ENCODE assay signal across 10 mouse cellular contexts in the genomic region with DNA sequence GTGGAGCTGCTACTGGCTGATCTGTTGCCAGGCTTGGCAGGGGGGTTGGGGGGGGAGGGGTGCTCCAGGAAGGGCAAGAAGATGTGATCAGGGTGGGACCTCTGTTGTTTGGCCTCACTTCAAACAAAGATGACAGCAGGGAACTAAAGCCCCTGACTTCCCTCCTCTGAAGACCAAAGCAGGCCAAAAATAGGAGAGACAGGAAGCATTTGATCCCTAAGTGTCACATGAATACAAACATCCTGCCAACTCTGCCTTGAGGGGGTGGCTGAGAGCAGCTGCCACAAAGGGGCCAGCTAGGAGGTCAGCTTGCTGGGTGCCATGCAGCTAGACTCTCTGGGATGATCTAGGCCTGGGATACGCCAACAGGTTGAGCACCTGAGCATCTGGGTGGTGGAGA. TPM values are rescaled to one million over a fixed set of nuclear protein-coding genes. Genes with fewer than 3 reads are reported as not detected.
DNase-seq lines count a peak whose midpoint lies in the region; ATAC-seq and TF ChIP-seq lines count a peak whose summit lies in the region.
"Had no signal": no experiment of that assay in that cellular context is flagged by ENCODE, and none has a peak within 500 bp of the region (broad histone marks: within the 10 kb centered on the region; RNA-seq: fewer than 3 reads in every experiment).

No protein-coding gene starts in this region.

- no peak overlapping the region for H3K4me3 ChIP-seq in hindbrain, embryonic 10.5 days
- H3K4me3 ChIP-seq in hindbrain, postnatal 0 days (ENCODE audit: low read length) = no peak overlapping the region
- no peak overlapping the region for H3K4me3 ChIP-seq in brown adipose tissue, adult 24 weeks (ENCODE audit: insufficient read depth, low read depth, low read length)
- H3K4me3 ChIP-seq: neural tube, embryonic 12.5 days had no signal

- no peaks in the 10 kb centered on the region for H3K9me3 ChIP-seq in hindbrain, embryonic 10.5 days
- no peaks in the 10 kb centered on the region for H3K9me3 ChIP-seq in hindbrain, postnatal 0 days (ENCODE audit: low read length)
- H3K9me3 ChIP-seq: neural tube, embryonic 12.5 days had no signal

- peaks cover 43% of the 10 kb centered on the region for H3K4me1 ChIP-seq in hindbrain, embryonic 10.5 days (replicated peaks)
- H3K4me1 ChIP-seq in hindbrain, postnatal 0 days (ENCODE audit: insufficient read depth, low read length) = no peaks in the 10 kb centered on the region
- H3K4me1 ChIP-seq in brown adipose tissue, adult 24 weeks (ENCODE audit: control insufficient read depth, insufficient read depth, insufficient read length, low read length) = peaks cover 38% of the 10 kb centered on the region
- H3K4me1 ChIP-seq: neural tube, embryonic 12.5 days had no signal

- peak overlapping the region; percentile 67; the same call in 1 of the 2 replicates for H3K27ac ChIP-seq in hindbrain, embryonic 10.5 days
- H3K27ac ChIP-seq in hindbrain, postnatal 0 days = no peak overlapping the region; the same call in 1 of the 2 replicates
- peak overlapping the region; percentile 23; the same call in 1 of the 2 replicates for H3K27ac ChIP-seq in brown adipose tissue, adult 24 weeks (replicated peaks; ENCODE audit: low read depth, low read length)
- H3K27ac ChIP-seq: neural tube, embryonic 12.5 days had no signal

- ATAC-seq in hindbrain, postnatal 0 days = no peak
- ATAC-seq: hindbrain, embryonic 16.5 days had no signal

- WGBS in hindbrain, embryonic 10.5 days = 83% methylated on average over 1 of the region's 1 CpGs
- 69% methylated on average over 1 of the region's 1 CpGs for WGBS in hindbrain, postnatal 0 days

- no peak overlapping the region for H3K9ac ChIP-seq in hindbrain, postnatal 0 days (replicated peaks; ENCODE audit: low read length)
- H3K9ac ChIP-seq: neural tube, embryonic 12.5 days had no signal

- no peaks in the 10 kb centered on the region for H3K27me3 ChIP-seq in hindbrain, embryonic 10.5 days (ENCODE audit: insufficient read depth, poor library complexity, severe bottlenecking)
- H3K27me3 ChIP-seq in hindbrain, postnatal 0 days (ENCODE audit: insufficient read depth, low read length) = no peaks in the 10 kb centered on the region
- H3K27me3 ChIP-seq: neural tube, embryonic 12.5 days had no signal

- H3K4me2 ChIP-seq in hindbrain, postnatal 0 days (ENCODE audit: low read depth, low read length) = no peak overlapping the region
- H3K4me2 ChIP-seq: neural tube, embryonic 12.5 days had no signal

- intact Hi-C loops in left cerebral cortex, postnatal 14 days (cut with DNase I) = no loop called here

- H3K36me3 ChIP-seq in hindbrain, embryonic 10.5 days = no peaks in the 10 kb centered on the region
- no peaks in the 10 kb centered on the region for H3K36me3 ChIP-seq in hindbrain, postnatal 0 days (ENCODE audit: insufficient read depth, low read length)
- H3K36me3 ChIP-seq: neural tube, embryonic 12.5 days had no signal

- no peak for DNase-seq in hindbrain, embryonic 10.5 days (ENCODE audit: low spot score)
- no peak for DNase-seq in hindbrain, postnatal 0 days (ENCODE audit: low spot score)
- peak; percentile 53 for DNase-seq in kidney, postnatal 10 days
- DNase-seq in lung, postnatal 25 days (ENCODE audit: low spot score) = peak; percentile 71
- no peak for DNase-seq in ovary, postnatal 36 days (ENCODE audit: low spot score)
- DNase-seq in ovary, adult 18-20 months (ENCODE audit: low spot score) = no peak
- DNase-seq in left cerebral cortex, postnatal 14 days (ENCODE audit: low spot score in 2 of 2) = no peak

- no peak for TF ChIP-seq CTCF in hindbrain, postnatal 0 days (IDR thresholded peaks at IDR 0.05; ENCODE audit: low read depth)

RNA-seq across cellular contexts. Expression of gene Lmo2, which starts 56.3 kb away (rescaled TPM):
- 15.8 and 21.2 TPM in 2 replicates for polyA plus RNA-seq in hindbrain, embryonic 10.5 days (2016; fragmentation: Nextera tagmentation; extraction: Ambion mirVana)
- total RNA-seq in hindbrain, postnatal 0 days (2014; rRNA removed) = 25.7 and 28.0 TPM in 2 replicates
- 31.2 TPM in 2 replicates for polyA plus RNA-seq in hindbrain, postnatal 0 days (2015; fragmentation: Nextera tagmentation; extraction: Ambion mirVana)
- polyA plus RNA-seq in brown adipose tissue, adult 24 weeks (2012; ENCODE audit: insufficient read depth, insufficient read length, missing spikeins) = 10.9 and 11.1 TPM in 2 replicates
- 10 to 100 TPM; 19.0 to 21.9 TPM for total RNA-seq in left cerebral cortex, postnatal 14 days (2021)

Comparison
In these comparisons a context has a peak if more than half of its experiments do, and no peak if none do; other contexts are left out.
1. DNase-seq: peak in kidney, postnatal 10 days (single experiment) and lung, postnatal 25 days (single experiment); none in hindbrain, embryonic 10.5 days (single experiment), hindbrain, postnatal 0 days (single experiment), ovary, postnatal 36 days (single experiment), ovary, adult 18-20 months (single experiment) and left cerebral cortex, postnatal 14 days (0 of 2).